Mouse (Mus musculus): ENCODE results near the gene Cenpi.

Cenpi gene

DNA sequence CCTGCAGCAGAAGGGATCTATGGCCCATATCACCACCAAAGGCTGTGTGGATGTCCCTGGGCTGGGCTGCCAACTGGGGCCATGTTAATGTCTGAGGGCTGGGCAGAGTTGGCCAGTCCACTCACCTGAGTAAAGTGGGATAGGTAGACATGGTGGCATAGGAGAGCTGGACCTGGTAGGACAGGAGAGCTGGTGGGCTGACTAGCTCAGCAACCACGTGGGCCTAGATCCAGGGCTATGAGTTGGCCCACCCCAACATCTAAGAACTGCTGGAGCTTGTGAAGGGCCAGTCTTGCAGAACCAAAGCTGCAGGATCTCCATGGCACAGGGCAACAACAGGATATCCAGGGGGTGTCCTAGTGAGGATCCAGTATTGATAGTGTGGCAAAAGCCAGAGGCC, 57.5 kb downstream of the Cenpi start:
- DNase-seq = no peak

DNA sequence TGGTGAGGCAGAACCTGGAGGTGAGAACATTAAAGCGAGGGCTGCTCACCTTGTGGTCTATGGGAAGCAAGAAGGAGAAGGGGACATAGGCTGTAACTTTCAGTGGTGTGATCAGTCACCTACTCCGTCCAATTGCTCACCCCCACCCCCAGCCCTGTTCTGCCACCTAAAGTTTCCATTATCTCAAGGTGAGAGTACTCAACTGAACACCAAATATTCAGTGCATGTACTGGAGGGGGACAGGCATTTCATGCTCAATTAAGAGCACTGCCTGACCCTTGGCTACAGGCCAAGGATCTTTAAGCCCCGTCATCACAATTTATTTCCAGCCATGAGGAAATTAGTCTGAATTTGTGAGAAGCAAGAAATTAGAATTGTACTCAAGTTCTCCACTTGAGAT, 58.7 kb downstream of the Cenpi start:
- no peak for DNase-seq

DNA sequence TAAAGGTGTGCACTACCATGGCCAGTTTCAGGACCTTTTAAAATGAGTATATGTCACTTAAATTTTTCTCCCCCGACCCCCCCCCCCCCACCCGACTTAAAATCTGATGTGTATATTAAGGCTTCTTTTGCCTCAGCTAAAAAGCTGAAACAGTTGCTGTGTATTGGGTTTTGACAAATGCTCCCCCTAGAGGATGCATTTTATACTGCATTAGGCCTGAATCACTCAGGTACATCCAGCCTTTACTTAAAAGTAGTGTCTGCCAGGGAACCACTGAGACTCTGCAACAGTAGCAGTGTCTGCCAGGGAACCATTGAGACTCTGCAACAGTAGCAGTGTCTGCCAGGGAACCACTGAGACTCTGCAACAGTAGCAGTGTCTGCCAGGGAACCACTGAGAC, 63.4 kb downstream of the Cenpi start:
- DNase-seq = no peak

DNA sequence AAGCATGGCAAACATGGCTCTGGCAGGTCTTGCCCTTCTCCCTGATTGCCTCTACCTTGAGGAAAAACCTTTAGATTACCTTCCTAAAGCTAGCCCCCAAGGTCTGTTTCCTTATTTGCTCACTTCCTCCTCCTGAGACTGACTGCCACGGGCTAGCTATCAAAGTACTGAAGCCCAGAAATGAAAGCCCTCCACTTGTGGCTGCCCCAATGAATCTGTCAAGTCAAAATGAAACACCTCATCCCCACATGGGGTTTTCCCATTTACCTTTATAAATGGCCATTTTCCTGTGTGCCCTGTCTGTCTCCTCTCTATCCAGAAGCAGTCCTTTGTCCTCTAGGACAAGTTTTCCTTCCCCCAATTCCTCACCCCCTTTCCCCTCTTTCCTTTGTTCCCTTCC, 66.3 kb downstream of the Cenpi start:
- no peak for DNase-seq

DNA sequence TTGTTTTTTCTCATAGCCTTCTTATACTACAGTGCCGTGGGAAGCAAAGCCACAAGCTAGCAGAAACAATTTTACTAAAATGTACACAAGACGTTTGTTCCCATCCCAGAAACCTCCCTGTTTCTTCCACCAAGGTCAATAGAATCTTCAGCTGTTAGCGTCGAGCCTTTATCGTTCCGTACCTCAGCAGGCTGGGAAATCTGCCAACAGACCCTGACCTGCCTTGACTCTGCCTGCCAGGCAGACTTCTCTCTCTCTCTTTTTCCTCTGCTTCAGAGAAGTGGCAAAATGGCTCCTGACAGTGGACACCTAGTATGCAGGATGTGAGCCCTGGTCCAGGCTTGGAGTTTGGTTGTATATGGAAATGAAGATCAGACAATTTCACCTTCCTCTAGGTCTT, 77.0 kb downstream of the Cenpi start:
- no peak for DNase-seq

DNA sequence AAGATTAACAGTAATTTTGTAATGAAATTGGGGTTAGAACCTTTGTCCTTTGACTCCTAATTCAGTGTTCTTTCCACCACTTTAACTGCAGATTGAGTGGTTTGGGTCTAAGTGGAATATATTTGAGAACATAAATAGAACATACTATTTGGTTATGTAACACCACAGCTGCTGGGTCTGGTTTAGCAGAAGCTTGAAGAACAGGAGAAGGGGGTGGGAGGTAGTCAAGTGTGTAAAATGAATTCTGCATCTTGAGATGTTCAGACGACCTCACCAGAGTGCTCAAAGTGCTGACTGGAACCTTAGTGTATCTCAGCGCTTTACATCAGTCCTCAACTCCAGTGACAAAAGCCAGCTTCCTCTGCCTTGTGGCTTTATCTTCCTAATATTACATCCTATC, 91.1 kb downstream of the Cenpi start:
- DNase-seq = no peak

DNA sequence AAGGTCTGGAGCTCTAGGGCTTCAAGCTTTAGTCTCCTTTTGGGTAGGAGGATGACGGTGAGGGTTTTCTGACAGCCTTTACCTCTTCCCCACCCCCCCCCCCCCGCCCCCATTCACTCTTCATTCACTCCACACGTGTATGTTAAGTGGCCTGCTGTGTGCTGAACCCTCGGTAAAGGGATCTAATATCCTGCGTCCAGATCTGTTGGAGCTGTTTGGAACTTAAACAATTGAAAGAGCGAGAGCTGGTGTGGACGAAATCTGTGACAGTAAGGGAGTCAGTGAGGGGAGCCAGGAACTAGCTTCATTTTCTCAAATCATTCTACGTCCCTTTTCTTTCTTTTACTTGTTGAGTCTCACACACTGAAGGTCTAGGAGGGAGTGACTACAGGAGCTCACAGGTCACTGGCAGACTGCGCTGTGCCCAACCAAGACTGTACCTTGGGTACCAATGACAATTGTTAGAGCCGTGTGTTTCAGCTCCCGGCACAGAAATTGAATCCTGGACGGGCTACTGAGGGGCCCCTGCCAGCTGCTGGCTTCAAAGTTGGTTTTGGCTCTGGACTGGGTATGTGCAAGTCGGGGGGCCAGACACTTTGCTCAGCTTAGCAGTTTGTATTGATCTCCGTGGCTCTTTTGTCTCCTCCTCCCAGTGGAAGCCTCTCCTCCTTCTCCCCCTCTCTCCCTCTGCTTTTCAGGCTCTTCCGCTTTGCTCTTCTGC, 96.1 kb downstream of the Cenpi start, which contains the start of gene Drp2:
TSS of gene Drp2 (plus strand) at position 689 of the 721 bp plus-strand sequence.
- no peak for DNase-seq

DNA sequence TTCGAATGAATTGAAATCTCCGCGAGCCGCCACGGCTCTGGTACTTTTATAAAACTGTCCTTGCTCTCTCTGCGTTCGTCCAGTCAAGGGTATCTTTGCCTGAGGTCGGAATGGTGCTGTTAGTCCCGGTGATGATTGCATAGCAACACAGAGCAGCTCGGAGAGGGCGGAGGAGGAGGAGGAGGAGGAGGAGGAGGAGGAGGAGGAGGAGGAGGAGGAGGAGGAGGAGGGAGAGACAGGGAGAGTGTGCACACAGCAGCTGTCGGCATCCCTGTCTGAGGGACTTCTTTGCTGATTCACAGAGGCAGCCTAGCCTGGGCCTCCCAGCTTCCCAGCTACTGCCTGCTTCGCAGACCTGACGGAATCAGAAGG, 96.7 kb downstream of the Cenpi start:
- no peak for DNase-seq

DNA sequence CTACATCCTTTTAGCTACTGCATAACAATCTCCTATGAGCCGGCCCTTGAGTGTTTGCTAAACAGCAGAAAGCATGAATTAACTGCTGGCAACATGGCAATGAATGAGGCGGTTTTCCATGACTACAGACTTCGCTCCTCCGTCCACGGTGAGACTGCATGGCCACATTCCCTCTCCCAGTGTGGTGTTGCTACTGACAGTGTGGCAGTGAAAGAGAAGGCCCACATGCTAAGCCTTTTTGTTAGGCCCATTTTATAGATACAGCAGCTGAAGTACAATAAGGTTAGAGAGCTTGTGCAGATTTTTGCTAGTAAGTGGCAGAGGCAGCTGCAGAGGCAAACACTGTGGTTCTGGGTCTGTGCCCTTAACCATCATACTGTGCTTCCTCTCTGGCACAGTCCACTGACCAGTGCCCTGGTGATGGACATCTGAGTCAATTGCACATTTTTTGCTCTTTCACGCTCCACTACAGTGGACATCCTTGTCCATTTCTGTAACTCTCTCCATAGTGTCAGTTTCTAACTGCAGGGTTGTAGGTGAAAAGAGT, 101.5 kb downstream of the Cenpi start:
- DNase-seq = no peak

DNA sequence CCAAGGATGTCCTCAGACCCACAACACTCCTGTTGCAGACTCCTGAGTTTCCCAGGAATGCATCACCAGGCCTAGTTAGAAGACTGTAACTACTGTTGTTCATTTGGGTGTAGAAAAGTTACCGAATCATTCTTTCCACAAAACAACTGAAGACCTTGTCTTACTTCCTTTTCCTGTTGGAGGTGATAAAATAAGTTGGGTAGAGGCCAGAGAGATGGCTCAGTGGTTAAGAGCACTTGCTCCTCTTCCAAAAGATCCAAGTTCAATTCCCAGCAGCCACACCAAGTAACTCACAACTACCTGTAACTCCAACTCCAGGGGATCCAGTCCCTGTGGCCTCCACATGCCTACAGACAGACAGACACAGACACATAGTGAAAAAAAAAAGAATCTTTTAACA, 104.2 kb downstream of the Cenpi start:
- no peak for DNase-seq
